In genomic region chr13:63642617-63643016, GRCm38 (mm10) we compare ENCODE assay signal across 8 mouse cellular contexts.
DNase-seq lines count a peak whose midpoint lies in the region; ATAC-seq and TF ChIP-seq lines count a peak whose summit lies in the region.

No protein-coding gene starts in this region.

- H3K27me3 ChIP-seq in limb, embryonic 14.5 days (ENCODE audit: control insufficient read depth, insufficient read depth, low read length): no peaks in the 10 kb centered on the region
- no peaks in the 10 kb centered on the region for H3K27me3 ChIP-seq in neural tube, embryonic 14.5 days (ENCODE audit: control insufficient read depth, insufficient read depth, low read length)

- no peaks in the 10 kb centered on the region for H3K36me3 ChIP-seq in limb, embryonic 14.5 days (ENCODE audit: control insufficient read depth, insufficient read depth, low read length)
- H3K36me3 ChIP-seq in neural tube, embryonic 14.5 days (ENCODE audit: control insufficient read depth, insufficient read depth, low read length): no peaks in the 10 kb centered on the region

- peak; percentile 16 for DNase-seq in layer of hippocampus, adult 11-12 months (ENCODE audit: low spot score)
- no peak for DNase-seq in layer of hippocampus, postnatal 36 days
- peak; percentile 46 for DNase-seq in embryo, embryonic 11.5 days (ENCODE audit: low read depth, low spot score)
- DNase-seq in heart, adult 8-10 months (ENCODE audit: low spot score): peak; percentile 81
- peak; percentile 82 to 86 for DNase-seq in kidney, adult 8-10 months
- DNase-seq in limb, embryonic 14.5 days (ENCODE audit: low spot score): peak; percentile 90
- no peak for DNase-seq in spleen, adult 12 weeks (ENCODE audit: low spot score)

- H3K9me3 ChIP-seq in limb, embryonic 14.5 days (ENCODE audit: control insufficient read depth, low read length): no peaks in the 10 kb centered on the region
- no peaks in the 10 kb centered on the region for H3K9me3 ChIP-seq in neural tube, embryonic 14.5 days (ENCODE audit: control insufficient read depth, low read length)

- no peak overlapping the region for H3K4me3 ChIP-seq in limb, embryonic 14.5 days (replicated peaks; ENCODE audit: low read length)
- no peak overlapping the region for H3K4me3 ChIP-seq in neural tube, embryonic 14.5 days (ENCODE audit: low read depth, low read length)

- peaks cover 26% of the 10 kb centered on the region for H3K4me1 ChIP-seq in limb, embryonic 14.5 days (ENCODE audit: control insufficient read depth, insufficient read depth, low read length)
- H3K4me1 ChIP-seq in neural tube, embryonic 14.5 days (ENCODE audit: control insufficient read depth, insufficient read depth, low read length): no peaks in the 10 kb centered on the region

- 21% methylated on average over 5 of the region's 5 CpGs for WGBS in limb, embryonic 14.5 days
- WGBS in neural tube, embryonic 14.5 days: 10% methylated on average over 5 of the region's 5 CpGs

- H3K4me2 ChIP-seq in limb, embryonic 14.5 days (replicated peaks; ENCODE audit: low read depth, low read length, severe bottlenecking): peak overlapping the region; percentile 10; the same call in 1 of the 2 replicates
- H3K4me2 ChIP-seq in neural tube, embryonic 14.5 days (ENCODE audit: low read depth, low read length): no peak overlapping the region

- H3K27ac ChIP-seq in limb, embryonic 14.5 days (replicated peaks; ENCODE audit: low read depth, low read length): peak overlapping the region; percentile 65
- no peak overlapping the region for H3K27ac ChIP-seq in neural tube, embryonic 14.5 days (ENCODE audit: low read depth, low read length)

- no peak overlapping the region for H3K9ac ChIP-seq in limb, embryonic 14.5 days (ENCODE audit: low read depth, low read length, severe bottlenecking)
- no peak overlapping the region for H3K9ac ChIP-seq in neural tube, embryonic 14.5 days (replicated peaks; ENCODE audit: low read depth, low read length)

- TF ChIP-seq POLR2A in limb, embryonic 14.5 days (IDR thresholded peaks at IDR 0.05; ENCODE audit: borderline replicate concordance, extremely low read depth, insufficient read depth, insufficient read length): no peak

- peak; percentile 67 for ATAC-seq in limb, embryonic 14.5 days (ENCODE audit: low FRiP score, low read depth)
- ATAC-seq in neural tube, embryonic 14.5 days (ENCODE audit: low read depth): peak; percentile 87

Comparison
In these comparisons a context has a peak if more than half of its experiments do, and no peak if none do; other contexts are left out.
1. DNase-seq: peak in layer of hippocampus, adult 11-12 months (single experiment), embryo, embryonic 11.5 days (single experiment), heart, adult 8-10 months (single experiment), kidney, adult 8-10 months (2 of 2) and limb, embryonic 14.5 days (single experiment); none in layer of hippocampus, postnatal 36 days (0 of 2) and spleen, adult 12 weeks (single experiment).